Mouse (Mus musculus): ENCODE measurements around the gene Ckap2l. TPM values are rescaled to one million over a fixed set of nuclear protein-coding genes. Genes with fewer than 3 reads are reported as not detected.

Ckap2l gene
- polyA plus RNA-seq, 1 experiment, result 58.1 TPM

- H3K36me3 ChIP-seq (ENCODE audit: control insufficient read depth, insufficient read depth, low read length, poor library complexity, severe bottlenecking), result no peaks in the 10 kb centered on the region
- no peaks in the 10 kb centered on the region for H3K4me1 ChIP-seq (ENCODE audit: control insufficient read depth, insufficient read depth, low read length)
- H3K4me3 ChIP-seq (ENCODE audit: low read depth, low read length), result no peak overlapping the region
- peaks cover 4% of the 10 kb centered on the region for H3K9me3 ChIP-seq (replicated peaks; ENCODE audit: control insufficient read depth, insufficient read depth, low read length, poor library complexity, severe bottlenecking)
- no peak overlapping the region for H3K27ac ChIP-seq (ENCODE audit: insufficient read depth, low read length)
- no peaks in the 10 kb centered on the region; the same call in 1 of the 2 replicates for H3K27me3 ChIP-seq (ENCODE audit: control insufficient read depth, insufficient read depth, low read length, poor library complexity, severe bottlenecking)
- H3K9ac ChIP-seq (ENCODE audit: low read depth, poor library complexity, severe bottlenecking), result no peak overlapping the region
- no peak for TF ChIP-seq CTCF (IDR thresholded peaks at IDR 0.05; ENCODE audit: low read depth, low read length)
- TF ChIP-seq EP300 (IDR thresholded peaks at IDR 0.05; ENCODE audit: insufficient read depth, low read depth, low read length), result no peak
- TF ChIP-seq POLR2A (IDR thresholded peaks at IDR 0.05; ENCODE audit: insufficient read depth, low read length), result no peak
These were observed 27.2 kb upstream of the Ckap2l start for GRCm38 (mm10) chr2:129324216-129324615.

- Histone ChIP-seq H3K27me3 (ENCODE audit: control insufficient read depth, insufficient read depth, low read length, poor library complexity, severe bottlenecking) (no peaks in the 10 kb centered on the region; the same call in 1 of the 2 replicates), H3K4me3 (ENCODE audit: low read depth, low read length) (no peak overlapping the region), H3K9me3 (replicated peaks; ENCODE audit: control insufficient read depth, insufficient read depth, low read length, poor library complexity, severe bottlenecking) (peaks cover 4% of the 10 kb centered on the region), H3K9ac (ENCODE audit: low read depth, poor library complexity, severe bottlenecking) (no peak overlapping the region), H3K36me3 (ENCODE audit: control insufficient read depth, insufficient read depth, low read length, poor library complexity, severe bottlenecking) (no peaks in the 10 kb centered on the region), H3K27ac (ENCODE audit: insufficient read depth, low read length) (no peak overlapping the region), H3K4me1 (ENCODE audit: control insufficient read depth, insufficient read depth, low read length) (no peaks in the 10 kb centered on the region)
- TF ChIP-seq CTCF (IDR thresholded peaks at IDR 0.05; ENCODE audit: low read depth, low read length) (no peak), POLR2A (IDR thresholded peaks at IDR 0.05; ENCODE audit: insufficient read depth, low read length) (no peak), EP300 (IDR thresholded peaks at IDR 0.05; ENCODE audit: insufficient read depth, low read depth, low read length) (no peak)
These were observed 25.2 kb upstream of the Ckap2l start for GRCm38 (mm10) chr2:129322117-129322635.

GRCm38 (mm10) chr2:129320033-129320605, 23.1 kb upstream of the Ckap2l start:
- no peaks in the 10 kb centered on the region; the same call in 1 of the 2 replicates for H3K27me3 ChIP-seq (ENCODE audit: control insufficient read depth, insufficient read depth, low read length, poor library complexity, severe bottlenecking)
- H3K27ac ChIP-seq (ENCODE audit: insufficient read depth, low read length), result no peak overlapping the region
- no peaks in the 10 kb centered on the region for H3K36me3 ChIP-seq (ENCODE audit: control insufficient read depth, insufficient read depth, low read length, poor library complexity, severe bottlenecking)
- no peaks in the 10 kb centered on the region for H3K4me1 ChIP-seq (ENCODE audit: control insufficient read depth, insufficient read depth, low read length)
- H3K4me3 ChIP-seq (ENCODE audit: low read depth, low read length), result no peak overlapping the region
- TF ChIP-seq POLR2A (IDR thresholded peaks at IDR 0.05; ENCODE audit: insufficient read depth, low read length) (no peak), CTCF (IDR thresholded peaks at IDR 0.05; ENCODE audit: low read depth, low read length) (no peak), EP300 (IDR thresholded peaks at IDR 0.05; ENCODE audit: insufficient read depth, low read depth, low read length) (no peak)
- no peak overlapping the region for H3K9ac ChIP-seq (ENCODE audit: low read depth, poor library complexity, severe bottlenecking)
- H3K9me3 ChIP-seq (replicated peaks; ENCODE audit: control insufficient read depth, insufficient read depth, low read length, poor library complexity, severe bottlenecking), result no peaks in the 10 kb centered on the region

- TF ChIP-seq CTCF (IDR thresholded peaks at IDR 0.05; ENCODE audit: low read depth, low read length), result no peak
- no peak for TF ChIP-seq POLR2A (IDR thresholded peaks at IDR 0.05; ENCODE audit: insufficient read depth, low read length)
- no peak for TF ChIP-seq EP300 (IDR thresholded peaks at IDR 0.05; ENCODE audit: insufficient read depth, low read depth, low read length)
- H3K36me3 ChIP-seq (ENCODE audit: control insufficient read depth, insufficient read depth, low read length, poor library complexity, severe bottlenecking), result no peaks in the 10 kb centered on the region
- no peaks in the 10 kb centered on the region for H3K4me1 ChIP-seq (ENCODE audit: control insufficient read depth, insufficient read depth, low read length)
- H3K9me3 ChIP-seq (replicated peaks; ENCODE audit: control insufficient read depth, insufficient read depth, low read length, poor library complexity, severe bottlenecking), result no peaks in the 10 kb centered on the region
- no peaks in the 10 kb centered on the region for H3K27me3 ChIP-seq (ENCODE audit: control insufficient read depth, insufficient read depth, low read length, poor library complexity, severe bottlenecking)
- H3K27ac ChIP-seq (ENCODE audit: insufficient read depth, low read length), result no peak overlapping the region
- H3K4me3 ChIP-seq (ENCODE audit: low read depth, low read length), result no peak overlapping the region
- H3K9ac ChIP-seq (ENCODE audit: low read depth, poor library complexity, severe bottlenecking), result no peak overlapping the region
These were observed 18.8 kb upstream of the Ckap2l start for GRCm38 (mm10) chr2:129315831-129316230.

GRCm38 (mm10) chr2:129314880-129315279, 17.9 kb upstream of the Ckap2l start:
- no peak overlapping the region for H3K9ac ChIP-seq (ENCODE audit: low read depth, poor library complexity, severe bottlenecking)

GRCm38 (mm10) chr2:129313934-129314333, 16.9 kb upstream of the Ckap2l start:
- H3K9ac ChIP-seq (ENCODE audit: low read depth, poor library complexity, severe bottlenecking), result no peak overlapping the region
- H3K36me3 ChIP-seq (ENCODE audit: control insufficient read depth, insufficient read depth, low read length, poor library complexity, severe bottlenecking), result no peaks in the 10 kb centered on the region
- H3K4me3 ChIP-seq (ENCODE audit: low read depth, low read length), result no peak overlapping the region
- H3K9me3 ChIP-seq (replicated peaks; ENCODE audit: control insufficient read depth, insufficient read depth, low read length, poor library complexity, severe bottlenecking), result no peaks in the 10 kb centered on the region
- no peak overlapping the region for H3K27ac ChIP-seq (ENCODE audit: insufficient read depth, low read length)
- no peaks in the 10 kb centered on the region for H3K27me3 ChIP-seq (ENCODE audit: control insufficient read depth, insufficient read depth, low read length, poor library complexity, severe bottlenecking)
- H3K4me1 ChIP-seq (ENCODE audit: control insufficient read depth, insufficient read depth, low read length), result no peaks in the 10 kb centered on the region
- TF ChIP-seq EP300 (IDR thresholded peaks at IDR 0.05; ENCODE audit: insufficient read depth, low read depth, low read length) (no peak), CTCF (IDR thresholded peaks at IDR 0.05; ENCODE audit: low read depth, low read length) (no peak), POLR2A (IDR thresholded peaks at IDR 0.05; ENCODE audit: insufficient read depth, low read length) (no peak)

More at GRCm38 (mm10) chr2:129314880-129315279, 17.9 kb upstream of the Ckap2l start:
- Histone ChIP-seq H3K27me3 (ENCODE audit: control insufficient read depth, insufficient read depth, low read length, poor library complexity, severe bottlenecking) (no peaks in the 10 kb centered on the region), H3K9me3 (replicated peaks; ENCODE audit: control insufficient read depth, insufficient read depth, low read length, poor library complexity, severe bottlenecking) (no peaks in the 10 kb centered on the region), H3K36me3 (ENCODE audit: control insufficient read depth, insufficient read depth, low read length, poor library complexity, severe bottlenecking) (no peaks in the 10 kb centered on the region), H3K27ac (ENCODE audit: insufficient read depth, low read length) (no peak overlapping the region), H3K4me1 (ENCODE audit: control insufficient read depth, insufficient read depth, low read length) (no peaks in the 10 kb centered on the region), H3K4me3 (ENCODE audit: low read depth, low read length) (no peak overlapping the region)
- TF ChIP-seq EP300 (IDR thresholded peaks at IDR 0.05; ENCODE audit: insufficient read depth, low read depth, low read length), result no peak
- TF ChIP-seq POLR2A (IDR thresholded peaks at IDR 0.05; ENCODE audit: insufficient read depth, low read length), result no peak
- no peak for TF ChIP-seq CTCF (IDR thresholded peaks at IDR 0.05; ENCODE audit: low read depth, low read length)
